Mouse (Mus musculus): ENCODE data around the gene Adamtsl1. TPM values are rescaled to one million over a fixed set of nuclear protein-coding genes. Genes with fewer than 3 reads are reported as not detected.

Gene Adamtsl1
- polyA plus RNA-seq, 1 experiment: not detected

DNA sequence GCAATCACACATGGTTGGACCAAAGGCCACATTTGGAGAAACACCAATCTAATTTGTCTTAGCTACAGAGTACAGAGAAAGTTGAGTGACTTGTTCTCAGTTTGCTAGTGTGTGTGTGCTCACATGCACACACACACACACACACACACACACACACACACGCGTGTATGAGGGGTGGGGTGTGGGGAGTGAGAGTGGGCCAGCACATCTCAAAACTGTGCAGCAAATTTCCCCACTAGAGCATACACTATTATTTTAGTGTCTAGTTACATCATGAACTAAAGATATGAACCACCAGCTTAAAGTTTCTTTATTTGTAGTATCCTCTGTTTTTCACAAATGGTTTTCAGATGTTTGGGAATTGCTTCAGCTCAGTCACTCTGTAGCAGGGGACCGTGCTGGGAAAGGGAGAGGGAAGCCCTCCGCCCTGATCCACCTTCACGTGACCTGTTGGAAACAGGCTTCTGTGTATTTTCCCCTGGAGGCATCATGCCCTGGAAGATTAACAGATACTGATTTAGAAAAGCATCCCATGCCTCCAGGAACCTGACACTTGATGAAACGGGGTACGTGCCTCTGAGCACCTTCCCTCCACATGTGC is 13.1 kb downstream of the Adamtsl1 start:
- no peak for TF ChIP-seq POLR2A (IDR thresholded peaks at IDR 0.05; ENCODE audit: borderline replicate concordance, control insufficient read depth, low read depth, low read length)
- TF ChIP-seq CTCF (IDR thresholded peaks at IDR 0.05; ENCODE audit: control insufficient read depth, insufficient read depth, low read length): no peak
- no peak overlapping the region for H3K4me3 ChIP-seq (replicated peaks; ENCODE audit: control insufficient read depth, low read depth, low read length)
- H3K27ac ChIP-seq (ENCODE audit: control insufficient read depth, insufficient read depth, low read depth, low read length, poor library complexity): no peak overlapping the region
- H3K4me1 ChIP-seq (ENCODE audit: control insufficient read depth, insufficient read depth, low read length): no peaks in the 10 kb centered on the region
- WGBS: 76% methylated on average over 7 of the region's 7 CpGs

- no peaks in the 10 kb centered on the region for H3K4me1 ChIP-seq (ENCODE audit: control insufficient read depth, insufficient read depth, low read length)
- TF ChIP-seq POLR2A (IDR thresholded peaks at IDR 0.05; ENCODE audit: borderline replicate concordance, control insufficient read depth, low read depth, low read length) (no peak), CTCF (IDR thresholded peaks at IDR 0.05; ENCODE audit: control insufficient read depth, insufficient read depth, low read length) (no peak)
- H3K27ac ChIP-seq (ENCODE audit: control insufficient read depth, insufficient read depth, low read depth, low read length, poor library complexity): no peak overlapping the region
- 35% methylated on average over 1 of the region's 1 CpGs for WGBS
- no peak overlapping the region for H3K4me3 ChIP-seq (replicated peaks; ENCODE audit: control insufficient read depth, low read depth, low read length)
These were observed 15.9 kb downstream of the Adamtsl1 start for GRCm38 (mm10) chr4:85529852-85530251.

GRCm38 (mm10) chr4:85539677-85540076 is 25.7 kb downstream of the Adamtsl1 start:
- TF ChIP-seq CTCF (IDR thresholded peaks at IDR 0.05; ENCODE audit: control insufficient read depth, insufficient read depth, low read length): no peak
- TF ChIP-seq POLR2A (IDR thresholded peaks at IDR 0.05; ENCODE audit: borderline replicate concordance, control insufficient read depth, low read depth, low read length): no peak
- no peaks in the 10 kb centered on the region for H3K4me1 ChIP-seq (ENCODE audit: control insufficient read depth, insufficient read depth, low read length)
- 75% methylated on average over 5 of the region's 5 CpGs for WGBS
- no peak overlapping the region for H3K27ac ChIP-seq (ENCODE audit: control insufficient read depth, insufficient read depth, low read depth, low read length, poor library complexity)
- no peak overlapping the region for H3K4me3 ChIP-seq (replicated peaks; ENCODE audit: control insufficient read depth, low read depth, low read length)

DNA sequence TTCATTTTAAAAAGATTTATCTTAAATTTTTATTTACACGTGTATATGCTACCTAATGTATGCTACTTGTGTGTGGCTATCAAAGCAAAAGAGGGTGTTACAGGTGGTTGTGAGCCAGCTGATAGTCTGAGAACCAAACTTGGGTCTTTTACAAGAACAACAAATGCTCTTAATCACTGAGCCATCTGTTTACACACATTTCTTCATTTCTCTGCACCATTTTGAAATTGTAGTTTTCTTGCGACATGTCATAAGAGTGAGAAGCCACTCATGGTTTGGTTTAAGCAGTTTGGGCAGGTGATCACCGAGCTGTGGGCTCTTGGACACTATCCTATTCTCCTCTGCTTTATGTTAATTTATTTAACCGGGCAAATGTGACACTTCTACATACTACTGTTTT is 29.2 kb downstream of the Adamtsl1 start:
- no peak overlapping the region for H3K4me3 ChIP-seq (replicated peaks; ENCODE audit: control insufficient read depth, low read depth, low read length)
- WGBS: 74% methylated on average over 4 of the region's 4 CpGs
- H3K27ac ChIP-seq (ENCODE audit: control insufficient read depth, insufficient read depth, low read depth, low read length, poor library complexity): no peak overlapping the region
- no peaks in the 10 kb centered on the region for H3K4me1 ChIP-seq (ENCODE audit: control insufficient read depth, insufficient read depth, low read length)
- no peak for TF ChIP-seq POLR2A (IDR thresholded peaks at IDR 0.05; ENCODE audit: borderline replicate concordance, control insufficient read depth, low read depth, low read length)
- TF ChIP-seq CTCF (IDR thresholded peaks at IDR 0.05; ENCODE audit: control insufficient read depth, insufficient read depth, low read length): no peak

GRCm38 (mm10) chr4:85554696-85555095 is 40.7 kb downstream of the Adamtsl1 start:
- 60% methylated on average over 3 of the region's 3 CpGs for WGBS
- H3K4me3 ChIP-seq (replicated peaks; ENCODE audit: control insufficient read depth, low read depth, low read length): no peak overlapping the region
- no peak overlapping the region for H3K27ac ChIP-seq (ENCODE audit: control insufficient read depth, insufficient read depth, low read depth, low read length, poor library complexity)
- TF ChIP-seq POLR2A (IDR thresholded peaks at IDR 0.05; ENCODE audit: borderline replicate concordance, control insufficient read depth, low read depth, low read length) (no peak), CTCF (IDR thresholded peaks at IDR 0.05; ENCODE audit: control insufficient read depth, insufficient read depth, low read length) (no peak)
- no peaks in the 10 kb centered on the region for H3K4me1 ChIP-seq (ENCODE audit: control insufficient read depth, insufficient read depth, low read length)

- H3K27ac ChIP-seq (ENCODE audit: control insufficient read depth, insufficient read depth, low read depth, low read length, poor library complexity): no peak overlapping the region
- TF ChIP-seq POLR2A (IDR thresholded peaks at IDR 0.05; ENCODE audit: borderline replicate concordance, control insufficient read depth, low read depth, low read length): no peak
- no peak for TF ChIP-seq CTCF (IDR thresholded peaks at IDR 0.05; ENCODE audit: control insufficient read depth, insufficient read depth, low read length)
- H3K4me3 ChIP-seq (replicated peaks; ENCODE audit: control insufficient read depth, low read depth, low read length): no peak overlapping the region
- H3K4me1 ChIP-seq (ENCODE audit: control insufficient read depth, insufficient read depth, low read length): no peaks in the 10 kb centered on the region
- WGBS: 80% methylated on average over 6 of the region's 6 CpGs
These were observed 45.8 kb downstream of the Adamtsl1 start for GRCm38 (mm10) chr4:85559753-85560152.

GRCm38 (mm10) chr4:85585426-85585825 is 71.5 kb downstream of the Adamtsl1 start:
- WGBS: 79% methylated on average over 2 of the region's 2 CpGs
- no peak for TF ChIP-seq POLR2A (IDR thresholded peaks at IDR 0.05; ENCODE audit: borderline replicate concordance, control insufficient read depth, low read depth, low read length)
- TF ChIP-seq CTCF (IDR thresholded peaks at IDR 0.05; ENCODE audit: control insufficient read depth, insufficient read depth, low read length): no peak
- no peak overlapping the region for H3K4me3 ChIP-seq (replicated peaks; ENCODE audit: control insufficient read depth, low read depth, low read length)
- no peak overlapping the region for H3K27ac ChIP-seq (ENCODE audit: control insufficient read depth, insufficient read depth, low read depth, low read length, poor library complexity)
- H3K4me1 ChIP-seq (ENCODE audit: control insufficient read depth, insufficient read depth, low read length): no peaks in the 10 kb centered on the region

GRCm38 (mm10) chr4:85588928-85589327 is 75.0 kb downstream of the Adamtsl1 start:
- 77% methylated on average over 4 of the region's 4 CpGs for WGBS

DNA sequence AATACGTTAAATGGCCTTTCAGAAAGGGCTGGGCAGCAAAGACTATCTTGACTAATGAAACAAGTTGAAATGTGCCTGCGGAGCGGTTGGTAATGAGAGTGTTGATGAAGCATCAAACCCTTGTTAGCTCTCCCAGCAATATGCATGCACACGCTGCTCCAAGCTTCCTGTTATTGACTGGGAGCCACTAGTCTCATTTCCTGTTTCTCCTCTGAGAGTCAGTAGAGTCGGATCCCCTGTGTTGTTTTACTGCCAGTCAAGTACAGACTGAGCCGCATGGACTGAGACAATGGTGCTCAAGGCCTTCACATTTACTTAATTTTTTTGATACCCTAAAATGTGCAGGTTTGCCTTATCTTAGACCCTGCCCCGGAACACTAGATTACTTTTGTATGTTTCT is 77.1 kb downstream of the Adamtsl1 start:
- TF ChIP-seq POLR2A (IDR thresholded peaks at IDR 0.05; ENCODE audit: borderline replicate concordance, control insufficient read depth, low read depth, low read length) (no peak), CTCF (IDR thresholded peaks at IDR 0.05; ENCODE audit: control insufficient read depth, insufficient read depth, low read length) (no peak)
- Histone ChIP-seq H3K4me3 (replicated peaks; ENCODE audit: control insufficient read depth, low read depth, low read length) (no peak overlapping the region), H3K4me1 (ENCODE audit: control insufficient read depth, insufficient read depth, low read length) (no peaks in the 10 kb centered on the region), H3K27ac (ENCODE audit: control insufficient read depth, insufficient read depth, low read depth, low read length, poor library complexity) (no peak overlapping the region)
- 47% methylated on average over 7 of the region's 7 CpGs for WGBS

More at GRCm38 (mm10) chr4:85588928-85589327, 75.0 kb downstream of the Adamtsl1 start:
- TF ChIP-seq POLR2A (IDR thresholded peaks at IDR 0.05; ENCODE audit: borderline replicate concordance, control insufficient read depth, low read depth, low read length) (no peak), CTCF (IDR thresholded peaks at IDR 0.05; ENCODE audit: control insufficient read depth, insufficient read depth, low read length) (no peak)
- H3K4me3 ChIP-seq (replicated peaks; ENCODE audit: control insufficient read depth, low read depth, low read length): no peak overlapping the region
- no peaks in the 10 kb centered on the region for H3K4me1 ChIP-seq (ENCODE audit: control insufficient read depth, insufficient read depth, low read length)
- no peak overlapping the region for H3K27ac ChIP-seq (ENCODE audit: control insufficient read depth, insufficient read depth, low read depth, low read length, poor library complexity)

Data from bone marrow, adult 2 months (tissue).